Mouse (Mus musculus) monocyte, adult 59 days (primary cell): ENCODE data around the gene Tgm3. TPM values are rescaled to one million over a fixed set of nuclear protein-coding genes. Genes with fewer than 3 reads are reported as not detected.

ENCODE experiments used
- total RNA-seq, 2 experiments: library from RNA; stranded (reverse); gene quantifications; one replicate each; pipeline ENCODE4 v1.2.4; 2023

Gene Tgm3
- 10 to 100 TPM; 14.4 to 16.0 TPM for total RNA-seq

DNA sequence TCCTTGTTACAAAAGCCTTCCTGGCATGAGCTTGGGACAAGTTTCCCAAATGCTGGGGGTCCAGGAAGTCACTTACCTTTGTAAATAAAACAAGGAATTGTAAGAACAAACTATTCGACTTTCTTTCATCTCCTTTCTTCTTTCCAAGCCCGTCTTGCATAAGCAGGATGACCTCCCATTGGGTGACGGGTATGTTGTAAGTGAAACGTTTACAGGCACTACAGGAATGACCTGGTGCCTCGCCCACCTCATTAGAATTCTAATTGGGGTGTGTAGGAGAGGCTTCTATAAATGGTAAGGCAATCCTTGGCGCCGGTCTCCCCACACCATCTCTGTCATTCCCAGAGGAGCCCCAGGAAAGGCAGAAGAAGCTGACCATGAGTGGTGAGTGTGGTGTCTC is at the start of gene Tgm3:
TSS of gene Tgm3 (plus strand) at position 324 of the 400 bp plus-strand sequence.

Other genes with a start within 250 kb of the Tgm3 start
- gene Stk35, start 211.8 kb upstream of the Tgm3 start, total RNA-seq, result 10 to 100 TPM; 34.2 to 34.6 TPM
- not detected for gene Tgm6, start 100.1 kb downstream of the Tgm3 start, total RNA-seq
- 100 to 1,000 TPM; 235 to 252 TPM for gene Snrpb, start 167.1 kb downstream of the Tgm3 start, total RNA-seq
- gene Tmc2, start 182.8 kb downstream of the Tgm3 start, total RNA-seq, result not detected